ENCODE assay signal across 8 mouse cellular contexts in genomic region chr1:181393250-181394149, GRCm38 (mm10). TPM values are rescaled to one million over a fixed set of nuclear protein-coding genes. Genes with fewer than 3 reads are reported as not detected.
DNase-seq lines count a peak whose midpoint lies in the region; ATAC-seq and TF ChIP-seq lines count a peak whose summit lies in the region.

No protein-coding gene starts in this region.

- H3K9me3 ChIP-seq in heart, embryonic 12.5 days (replicated peaks), result peaks cover 5% of the 10 kb centered on the region
- no peaks in the 10 kb centered on the region for H3K9me3 ChIP-seq in kidney, embryonic 14.5 days (ENCODE audit: control insufficient read depth, low read length)
- no peaks in the 10 kb centered on the region for H3K9me3 ChIP-seq in limb, embryonic 11.5 days (ENCODE audit: control insufficient read depth, low read length)

- 0 out of 2 replicates have a peak, but pooled peaks cover 4% of the 10 kb centered on the region for H3K27me3 ChIP-seq in heart, embryonic 12.5 days (replicated peaks)
- no peaks in the 10 kb centered on the region for H3K27me3 ChIP-seq in kidney, embryonic 14.5 days (ENCODE audit: control insufficient read depth, insufficient read depth, low read length)
- H3K27me3 ChIP-seq in limb, embryonic 11.5 days (ENCODE audit: control insufficient read depth, insufficient read depth, low read length), result no peaks in the 10 kb centered on the region

- H3K36me3 ChIP-seq in heart, embryonic 12.5 days, result no peaks in the 10 kb centered on the region
- H3K36me3 ChIP-seq in kidney, embryonic 14.5 days (ENCODE audit: control insufficient read depth, insufficient read depth, low read length), result no peaks in the 10 kb centered on the region
- H3K36me3 ChIP-seq in limb, embryonic 11.5 days (ENCODE audit: control insufficient read depth, insufficient read depth, low read length), result no peaks in the 10 kb centered on the region

- TF ChIP-seq POLR2A in embryonic fibroblast, embryonic 13.5 days (IDR thresholded peaks at IDR 0.05; ENCODE audit: low read depth, low read length), result no peak

- no peak overlapping the region; the same call in 1 of the 2 replicates for H3K4me2 ChIP-seq in heart, embryonic 12.5 days
- no peak overlapping the region for H3K4me2 ChIP-seq in kidney, embryonic 14.5 days (replicated peaks; ENCODE audit: low read depth, low read length)
- H3K4me2 ChIP-seq in limb, embryonic 11.5 days (ENCODE audit: low read depth, severe bottlenecking), result no peak overlapping the region

- H3K4me1 ChIP-seq in embryonic fibroblast, embryonic 13.5 days (ENCODE audit: control insufficient read depth, insufficient read depth, low read length), result peaks cover 3% of the 10 kb centered on the region; the same call in 1 of the 2 replicates
- H3K4me1 ChIP-seq in heart, embryonic 12.5 days (replicated peaks), result peaks cover 24% of the 10 kb centered on the region
- 0 out of 2 replicates have a peak, but pooled peaks cover 6% of the 10 kb centered on the region for H3K4me1 ChIP-seq in kidney, embryonic 14.5 days (ENCODE audit: control insufficient read depth, insufficient read depth, low read length)
- H3K4me1 ChIP-seq in limb, embryonic 11.5 days (ENCODE audit: control insufficient read depth, insufficient read depth, low read length), result no peaks in the 10 kb centered on the region

- DNase-seq in urinary bladder, postnatal 4 days (ENCODE audit: low spot score in 2 of 2), result peak; percentile 61 to 69
- DNase-seq in urinary bladder, adult 2 months (ENCODE audit: low spot score), result no peak
- peak; percentile 42 for DNase-seq in limb, embryonic 11.5 days (ENCODE audit: low spot score)
- DNase-seq in ovary, postnatal 14 days (ENCODE audit: low spot score), result peak; percentile 57
- DNase-seq in thymus, adult 18-20 months, result no peak

- no peak overlapping the region for H3K27ac ChIP-seq in embryonic fibroblast, embryonic 13.5 days (ENCODE audit: insufficient read depth, low read length)
- H3K27ac ChIP-seq in heart, embryonic 12.5 days (ENCODE audit: poor library complexity, severe bottlenecking), result peak overlapping the region; percentile 69
- no peak overlapping the region for H3K27ac ChIP-seq in kidney, embryonic 14.5 days (ENCODE audit: low read depth, low read length)
- no peak overlapping the region for H3K27ac ChIP-seq in limb, embryonic 11.5 days (replicated peaks; ENCODE audit: low read depth, low read length)

- 31% methylated on average over 6 of the region's 6 CpGs for WGBS in heart, embryonic 12.5 days
- 47% methylated on average over 6 of the region's 6 CpGs for WGBS in kidney, embryonic 14.5 days
- WGBS in limb, embryonic 11.5 days, result 48% methylated on average over 6 of the region's 6 CpGs

- no peak overlapping the region for H3K9ac ChIP-seq in heart, embryonic 12.5 days
- H3K9ac ChIP-seq in kidney, embryonic 14.5 days (ENCODE audit: low read depth, low read length), result no peak overlapping the region
- H3K9ac ChIP-seq in limb, embryonic 11.5 days (ENCODE audit: low read length), result no peak overlapping the region

- peak; percentile 48; the same call in 1 of the 2 replicates for TF ChIP-seq CTCF in embryonic fibroblast, embryonic 13.5 days (IDR thresholded peaks at IDR 0.05; ENCODE audit: borderline replicate concordance, insufficient read depth, low read length)

- peak; percentile 75 for ATAC-seq in heart, embryonic 12.5 days (ENCODE audit: insufficient number of reproducible peaks, low FRiP score)
- peak; percentile 28; the same call in 1 of the 2 replicates for ATAC-seq in kidney, embryonic 14.5 days (ENCODE audit: low FRiP score, low TSS enrichment)
- ATAC-seq in limb, embryonic 11.5 days (ENCODE audit: insufficient number of reproducible peaks, low FRiP score, low TSS enrichment, low read depth), result no peak

- H3K4me3 ChIP-seq in embryonic fibroblast, embryonic 13.5 days (ENCODE audit: insufficient read depth, low read length), result no peak overlapping the region
- no peak overlapping the region for H3K4me3 ChIP-seq in heart, embryonic 12.5 days
- no peak overlapping the region for H3K4me3 ChIP-seq in kidney, embryonic 14.5 days (ENCODE audit: low read length)
- H3K4me3 ChIP-seq in limb, embryonic 11.5 days (ENCODE audit: low read depth, low read length), result no peak overlapping the region

RNA-seq across cellular contexts. Expression of gene Cnih3, which starts 41.1 kb away (rescaled TPM):
- 0.23 TPM in 1 of 2 replicates, not detected in the other for polyA plus RNA-seq in urinary bladder, adult 2 months (2012; rRNA removed)
- not detected in 2 replicates for polyA plus RNA-seq in embryonic fibroblast, embryonic 13.5 days (2011; ENCODE audit: insufficient read length, low read depth, missing spikeins)
- polyA plus RNA-seq in heart, embryonic 12.5 days (2016; fragmentation: Nextera tagmentation; extraction: Ambion mirVana), result 0.27 and 0.36 TPM in 2 replicates
- polyA plus RNA-seq in kidney, embryonic 14.5 days (2014; fragmentation: Nextera tagmentation; extraction: Ambion mirVana), result 0.13 TPM in 1 of 2 replicates, not detected in the other
- polyA plus RNA-seq in limb, embryonic 11.5 days (2014; fragmentation: Nextera tagmentation; extraction: Ambion mirVana), result 0.50 TPM in 1 of 2 replicates, not detected in the other

Comparison
In these comparisons a context has a peak if more than half of its experiments do, and no peak if none do; other contexts are left out.
1. DNase-seq: peak in urinary bladder, postnatal 4 days (2 of 2), limb, embryonic 11.5 days (single experiment) and ovary, postnatal 14 days (single experiment); none in urinary bladder, adult 2 months (single experiment) and thymus, adult 18-20 months (0 of 2).